Mouse (Mus musculus) gastrocnemius, postnatal 36 days (tissue): ENCODE measurements around the gene Cdca5. TPM values are rescaled to one million over a fixed set of nuclear protein-coding genes. Genes with fewer than 3 reads are reported as not detected.
A peak's percentile ranks its signal among the peaks of the same experiment; 100 is the strongest.

Experiments used
- DNase-seq, 2 experiments: peaks; one replicate each; pipeline ENCODE4 v3.0.0; 2022
- intact Hi-C: fragments of 180-260 bp; cut with DNase I; formaldehyde crosslinking; loops from one replicate; pipeline ENCODE4 v1.15.1; 2025
- total RNA-seq, 2 experiments: library from RNA; stranded (reverse); gene quantifications; 2 replicates each; pipeline ENCODE4 v1.2.3; 2021

Gene Cdca5
- total RNA-seq, 2 experiments from 2014 or later: 0.28 TPM; not detected in 1

GRCm38 (mm10) chr19:6058966-6059365 lies 25.8 kb upstream of the Cdca5 start:
- no peak for DNase-seq
- intact Hi-C loops: loop anchor here (1.0 kb wide), 1 partner anchor 25 kb away; the partner anchor contains the start of genes Cdca5 and Zfpl1

GRCm38 (mm10) chr19:6061021-6061533 lies 23.7 kb upstream of the Cdca5 start, which contains the start of gene Znhit2:
TSS of gene Znhit2 (plus strand) at chr19:6061192.
- intact Hi-C loops: no loop called here
- peak; percentile 88 to 90 for DNase-seq

- DNase-seq: no peak
- intact Hi-C loops: no loop called here
These were observed 23.0 kb upstream of the Cdca5 start for GRCm38 (mm10) chr19:6061641-6062302.

- intact Hi-C loops: no loop called here
- no peak for DNase-seq
These were observed 22.4 kb upstream of the Cdca5 start for GRCm38 (mm10) chr19:6062418-6062817.

- DNase-seq: no peak
- intact Hi-C loops: no loop called here
These were observed 21.7 kb upstream of the Cdca5 start for GRCm38 (mm10) chr19:6063081-6063480.

- no peak for DNase-seq
- intact Hi-C loops: no loop called here
These were observed 18.2 kb upstream of the Cdca5 start for GRCm38 (mm10) chr19:6066571-6066970.

GRCm38 (mm10) chr19:6067011-6067723 lies 17.6 kb upstream of the Cdca5 start:
- intact Hi-C loops: no loop called here

GRCm38 (mm10) chr19:6067724-6068415 lies 16.9 kb upstream of the Cdca5 start, which contains the start of gene Tm7sf2:
TSS of gene Tm7sf2 (minus strand) at chr19:6068373.
- DNase-seq: peak; percentile 83 to 87
- intact Hi-C loops: no loop called here

More at GRCm38 (mm10) chr19:6067011-6067723, 17.6 kb upstream of the Cdca5 start:
- DNase-seq: peak; percentile 63

- no peak for DNase-seq
- intact Hi-C loops: no loop called here
These were observed 15.8 kb upstream of the Cdca5 start for GRCm38 (mm10) chr19:6068951-6069350.

GRCm38 (mm10) chr19:6069851-6070250 lies 14.9 kb upstream of the Cdca5 start:
- no peak for DNase-seq
- intact Hi-C loops: no loop called here

GRCm38 (mm10) chr19:6070571-6071250 lies 14.1 kb upstream of the Cdca5 start:
- intact Hi-C loops: no loop called here
- no peak for DNase-seq

- intact Hi-C loops: no loop called here
- DNase-seq: no peak
These were observed 13.5 kb upstream of the Cdca5 start for GRCm38 (mm10) chr19:6071261-6071660.

GRCm38 (mm10) chr19:6073889-6074288 lies 10.9 kb upstream of the Cdca5 start:
- intact Hi-C loops: no loop called here
- DNase-seq: no peak

- peak; percentile 70 to 81 for DNase-seq
- intact Hi-C loops: no loop called here
These were observed 8.0 kb upstream of the Cdca5 start, which contains the start of gene Vps51 for GRCm38 (mm10) chr19:6076564-6077393. TSS of gene Vps51 (minus strand) at chr19:6077231.

GRCm38 (mm10) chr19:6079983-6080480 lies 4.8 kb upstream of the Cdca5 start, which contains the start of gene Tmem262:
TSS of gene Tmem262 (plus strand) at chr19:6080033.
- no peak for DNase-seq
- intact Hi-C loops: loop anchor here (5.0 kb wide), 1 partner anchor 37 kb away; the partner anchor contains the start of gene Sac3d1

GRCm38 (mm10) chr19:6082156-6082555 lies 2.6 kb upstream of the Cdca5 start, which contains the start of gene Gm28374:
TSS of gene Gm28374 (minus strand) at chr19:6082256.
- no peak for DNase-seq
- intact Hi-C loops: loop anchor here (5.0 kb wide), 1 partner anchor 35 kb away; the partner anchor contains the start of gene Sac3d1

GRCm38 (mm10) chr19:6085417-6085879 lies 665 bp downstream of the Cdca5 start:
- intact Hi-C loops: no loop called here
- DNase-seq: no peak

- DNase-seq: no peak
- intact Hi-C loops: no loop called here
These were observed 4.1 kb downstream of the Cdca5 start for GRCm38 (mm10) chr19:6088841-6089240.

- no peak for DNase-seq
- intact Hi-C loops: no loop called here
These were observed 9.3 kb downstream of the Cdca5 start, which contains the start of gene AC131692.1 for GRCm38 (mm10) chr19:6094119-6094518. TSS of gene AC131692.1 (plus strand) at chr19:6094419.
